Mouse (Mus musculus): ENCODE results near the gene Arhgef28. TPM values are rescaled to one million over a fixed set of nuclear protein-coding genes. Genes with fewer than 3 reads are reported as not detected.

Gene Arhgef28
- polyA plus RNA-seq, 1 experiment from 2014 or later = 15.1 TPM

- Histone ChIP-seq H3K4me1 (peaks cover 5% of the 10 kb centered on the region; the same call in 1 of the 2 replicates), H3K4me2 (replicated peaks) (no peak overlapping the region), H3K27ac (no peak overlapping the region), H3K9me3 (no peaks in the 10 kb centered on the region), H3K36me3 (no peaks in the 10 kb centered on the region), H3K4me3 (no peak overlapping the region), H3K9ac (no peak overlapping the region), H3K27me3 (no peaks in the 10 kb centered on the region)
- no peak for ATAC-seq (ENCODE audit: insufficient number of reproducible peaks, insufficient read depth, low FRiP score, low TSS enrichment)
- WGBS = 87% methylated on average over 9 of the region's 9 CpGs
These were observed 229.1 kb downstream of the Arhgef28 start for GRCm38 (mm10) chr13:97977104-97977503.

GRCm38 (mm10) chr13:97976642-97977041 is 229.6 kb downstream of the Arhgef28 start:
- H3K36me3 ChIP-seq = no peaks in the 10 kb centered on the region
- ATAC-seq (ENCODE audit: insufficient number of reproducible peaks, insufficient read depth, low FRiP score, low TSS enrichment) = no peak
- H3K27me3 ChIP-seq = no peaks in the 10 kb centered on the region
- 79% methylated on average over 2 of the region's 2 CpGs for WGBS
- peaks cover 2% of the 10 kb centered on the region; the same call in 1 of the 2 replicates for H3K4me1 ChIP-seq
- H3K9ac ChIP-seq = no peak overlapping the region
- H3K27ac ChIP-seq = no peak overlapping the region
- no peak overlapping the region for H3K4me2 ChIP-seq (replicated peaks)
- no peaks in the 10 kb centered on the region for H3K9me3 ChIP-seq
- no peak overlapping the region for H3K4me3 ChIP-seq

GRCm38 (mm10) chr13:97974532-97975194 is 231.6 kb downstream of the Arhgef28 start:
- Histone ChIP-seq H3K4me3 (no peak overlapping the region), H3K36me3 (no peaks in the 10 kb centered on the region), H3K27me3 (no peaks in the 10 kb centered on the region), H3K4me1 (no peaks in the 10 kb centered on the region), H3K4me2 (replicated peaks) (no peak overlapping the region), H3K9me3 (no peaks in the 10 kb centered on the region), H3K9ac (no peak overlapping the region), H3K27ac (no peak overlapping the region)
- 82% methylated on average over 6 of the region's 6 CpGs for WGBS
- ATAC-seq (ENCODE audit: insufficient number of reproducible peaks, insufficient read depth, low FRiP score, low TSS enrichment) = no peak

DNA sequence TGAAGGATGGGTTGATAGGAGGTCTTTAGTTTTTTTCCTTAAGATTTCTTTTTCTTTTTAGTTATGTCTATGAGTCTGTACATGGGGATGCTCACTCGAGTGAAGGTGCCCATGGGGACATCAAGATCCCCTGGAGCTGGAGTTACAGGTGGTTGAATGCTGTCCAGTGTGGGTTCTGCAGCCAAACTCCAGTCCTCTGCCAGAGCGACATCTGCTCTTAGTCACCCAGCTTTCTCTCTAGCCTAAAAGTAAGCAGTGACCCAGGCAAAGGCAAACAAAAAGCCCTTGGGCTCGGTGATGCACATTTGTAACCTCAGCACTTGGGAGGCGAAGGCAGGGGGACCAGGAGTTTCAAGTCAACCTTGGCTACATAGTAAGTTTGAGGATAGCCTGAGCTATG is 232.3 kb downstream of the Arhgef28 start:
- H3K27ac ChIP-seq = no peak overlapping the region
- H3K9ac ChIP-seq = no peak overlapping the region
- no peaks in the 10 kb centered on the region for H3K27me3 ChIP-seq
- H3K4me2 ChIP-seq (replicated peaks) = no peak overlapping the region
- no peak for ATAC-seq (ENCODE audit: insufficient number of reproducible peaks, insufficient read depth, low FRiP score, low TSS enrichment)
- no peaks in the 10 kb centered on the region for H3K4me1 ChIP-seq
- H3K9me3 ChIP-seq = no peaks in the 10 kb centered on the region
- 75% methylated on average over 4 of the region's 4 CpGs for WGBS
- H3K36me3 ChIP-seq = no peaks in the 10 kb centered on the region
- no peak overlapping the region for H3K4me3 ChIP-seq

GRCm38 (mm10) chr13:97966077-97966476 is 240.2 kb downstream of the Arhgef28 start:
- no peak for ATAC-seq (ENCODE audit: insufficient number of reproducible peaks, insufficient read depth, low FRiP score, low TSS enrichment)

DNA sequence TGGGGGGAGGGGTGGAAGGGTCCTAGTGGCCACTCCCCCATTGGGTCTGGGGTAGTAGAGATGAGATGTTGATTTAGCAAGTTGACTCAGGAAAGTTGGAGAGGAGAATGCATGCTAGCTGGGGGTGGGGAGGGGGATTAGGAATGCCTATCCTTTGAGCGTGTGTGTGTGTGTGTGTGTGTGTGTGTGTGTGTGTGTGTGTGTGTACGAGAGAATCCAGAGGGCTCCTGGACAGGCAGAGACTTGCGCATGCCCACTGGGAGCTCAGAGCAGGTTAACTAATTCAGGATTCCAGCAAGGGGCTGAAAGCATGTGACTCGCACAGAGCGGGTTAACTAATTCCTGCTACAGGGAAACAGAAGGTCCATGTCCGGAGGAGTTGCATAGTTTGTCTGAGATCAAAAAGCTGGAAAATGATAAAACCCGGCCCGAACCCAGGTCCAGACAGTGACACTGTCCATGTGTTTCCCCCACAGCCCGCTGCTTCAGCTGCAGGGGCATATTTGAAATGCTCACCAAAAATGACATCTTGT is 241.3 kb downstream of the Arhgef28 start:
- Histone ChIP-seq H3K36me3 (no peaks in the 10 kb centered on the region), H3K27ac (no peak overlapping the region), H3K4me2 (replicated peaks) (no peak overlapping the region), H3K4me3 (no peak overlapping the region), H3K9me3 (no peaks in the 10 kb centered on the region), H3K4me1 (no peaks in the 10 kb centered on the region), H3K9ac (no peak overlapping the region), H3K27me3 (no peaks in the 10 kb centered on the region)
- ATAC-seq (ENCODE audit: insufficient number of reproducible peaks, insufficient read depth, low FRiP score, low TSS enrichment) = no peak
- WGBS = 56% methylated on average over 8 of the region's 9 CpGs

More at GRCm38 (mm10) chr13:97966077-97966476, 240.2 kb downstream of the Arhgef28 start:
- Histone ChIP-seq H3K4me2 (replicated peaks) (no peak overlapping the region), H3K27ac (no peak overlapping the region), H3K4me3 (no peak overlapping the region), H3K36me3 (no peaks in the 10 kb centered on the region), H3K27me3 (no peaks in the 10 kb centered on the region), H3K9me3 (no peaks in the 10 kb centered on the region), H3K4me1 (no peaks in the 10 kb centered on the region), H3K9ac (no peak overlapping the region)
- 64% methylated on average over 5 of the region's 5 CpGs for WGBS

DNA sequence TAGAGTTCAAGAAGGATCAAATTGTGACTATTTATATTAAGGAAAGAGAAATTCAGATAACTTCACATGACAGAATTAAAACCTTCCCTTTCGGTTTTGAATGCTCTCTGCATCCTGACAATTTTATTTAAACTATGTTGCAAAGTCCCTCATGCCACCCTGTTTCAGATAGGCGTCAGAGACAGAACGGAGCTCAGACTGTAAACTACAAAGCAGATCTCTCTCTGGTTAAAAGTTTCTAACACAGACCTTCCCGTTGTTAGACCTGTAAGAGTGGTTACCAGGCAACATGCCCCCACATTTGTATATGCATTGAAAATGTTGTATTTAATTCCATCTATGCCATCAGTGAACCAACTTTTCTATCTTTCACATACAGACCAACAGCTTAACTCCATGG is 246.1 kb downstream of the Arhgef28 start:
- no peak overlapping the region for H3K9ac ChIP-seq
- no peaks in the 10 kb centered on the region for H3K27me3 ChIP-seq
- 78% methylated on average over 4 of the region's 4 CpGs for WGBS
- no peak overlapping the region for H3K4me2 ChIP-seq (replicated peaks)
- H3K4me1 ChIP-seq = no peaks in the 10 kb centered on the region
- H3K36me3 ChIP-seq = no peaks in the 10 kb centered on the region
- H3K4me3 ChIP-seq = no peak overlapping the region
- H3K9me3 ChIP-seq = no peaks in the 10 kb centered on the region
- no peak overlapping the region for H3K27ac ChIP-seq
- no peak for ATAC-seq (ENCODE audit: insufficient number of reproducible peaks, insufficient read depth, low FRiP score, low TSS enrichment)

DNA sequence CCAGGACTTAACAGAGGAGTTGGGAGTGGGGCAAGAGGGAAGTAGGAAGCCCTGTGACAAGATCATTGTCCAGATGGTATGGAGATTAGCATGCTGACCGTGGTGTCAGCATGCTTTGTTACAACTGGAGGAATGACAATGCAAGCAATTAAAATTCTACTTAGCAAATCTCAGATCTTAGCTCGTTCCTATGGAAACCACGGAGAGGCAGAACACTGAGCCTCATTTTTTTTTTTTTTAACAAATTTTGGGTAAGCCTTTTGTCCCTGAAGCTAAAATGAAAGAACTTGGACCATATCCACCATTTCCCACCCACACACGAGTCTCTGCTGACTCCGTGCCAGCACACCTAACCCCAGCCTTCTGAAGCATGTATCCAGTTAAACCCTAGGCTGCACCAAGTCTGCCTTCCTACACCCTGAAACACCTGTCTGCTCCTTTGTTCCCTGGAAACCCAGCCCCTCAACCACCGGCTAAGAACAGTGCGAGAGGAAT is 246.8 kb downstream of the Arhgef28 start:
- no peak for ATAC-seq (ENCODE audit: insufficient number of reproducible peaks, insufficient read depth, low FRiP score, low TSS enrichment)
- WGBS = 33% methylated on average over 7 of the region's 7 CpGs
- H3K36me3 ChIP-seq = no peaks in the 10 kb centered on the region
- H3K9ac ChIP-seq = no peak overlapping the region
- no peaks in the 10 kb centered on the region for H3K9me3 ChIP-seq
- no peaks in the 10 kb centered on the region for H3K27me3 ChIP-seq
- no peak overlapping the region for H3K4me2 ChIP-seq (replicated peaks)
- no peak overlapping the region for H3K27ac ChIP-seq
- H3K4me3 ChIP-seq = no peak overlapping the region
- H3K4me1 ChIP-seq = no peaks in the 10 kb centered on the region

DNA sequence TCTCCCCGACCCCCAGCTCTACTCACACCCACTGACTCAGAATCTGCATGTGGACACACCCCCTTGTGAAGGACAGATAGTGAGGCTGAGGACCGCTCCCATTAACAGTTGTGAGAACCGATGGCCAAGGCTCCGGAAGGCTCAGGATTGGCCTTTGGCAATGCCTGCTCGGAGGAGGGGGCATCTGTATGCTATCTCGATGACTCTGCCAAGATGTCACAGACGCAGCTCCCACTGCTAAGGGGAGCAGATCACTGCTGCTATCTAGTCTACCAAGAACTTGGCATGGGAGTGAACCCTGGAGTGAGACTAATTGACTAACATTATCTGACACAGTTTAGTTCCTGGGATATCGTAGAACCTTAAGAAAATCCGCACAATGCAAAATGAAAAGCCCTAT is 250.5 kb downstream of the Arhgef28 start:
- Histone ChIP-seq H3K4me1 (no peaks in the 10 kb centered on the region), H3K27ac (no peak overlapping the region), H3K9ac (no peak overlapping the region), H3K9me3 (no peaks in the 10 kb centered on the region), H3K4me2 (replicated peaks) (no peak overlapping the region), H3K27me3 (no peaks in the 10 kb centered on the region), H3K36me3 (no peaks in the 10 kb centered on the region), H3K4me3 (no peak overlapping the region)
- ATAC-seq (ENCODE audit: insufficient number of reproducible peaks, insufficient read depth, low FRiP score, low TSS enrichment) = no peak
- 60% methylated on average over 9 of the region's 9 CpGs for WGBS

- Histone ChIP-seq H3K9me3 (no peaks in the 10 kb centered on the region), H3K27ac (no peak overlapping the region), H3K4me1 (no peaks in the 10 kb centered on the region), H3K27me3 (no peaks in the 10 kb centered on the region), H3K4me2 (replicated peaks) (no peak overlapping the region), H3K36me3 (no peaks in the 10 kb centered on the region), H3K9ac (no peak overlapping the region), H3K4me3 (no peak overlapping the region)
- 33% methylated on average over 7 of the region's 7 CpGs for WGBS
- no peak for ATAC-seq (ENCODE audit: insufficient number of reproducible peaks, insufficient read depth, low FRiP score, low TSS enrichment)
These were observed 251.2 kb downstream of the Arhgef28 start for GRCm38 (mm10) chr13:97954956-97955496.

DNA sequence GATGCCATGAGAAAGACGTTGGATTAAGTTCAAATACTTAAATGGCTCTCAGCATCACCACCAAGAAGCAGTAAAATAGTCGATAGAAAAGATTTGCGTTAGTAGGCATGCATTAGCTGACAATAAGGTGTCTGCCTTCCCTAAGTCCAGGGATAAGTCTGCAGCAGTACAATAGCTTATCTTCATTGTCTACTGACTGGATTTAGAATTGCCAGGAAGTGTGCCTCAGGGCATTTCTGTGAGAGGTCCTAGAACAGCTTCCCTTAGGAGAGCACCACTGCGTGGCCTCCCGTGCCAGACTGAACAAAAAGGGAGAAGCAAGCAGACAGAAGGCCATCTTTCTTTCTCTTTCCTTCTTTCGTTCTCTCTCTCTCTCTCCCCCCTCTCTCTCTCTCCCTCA is 252.2 kb downstream of the Arhgef28 start:
- 53% methylated on average over 6 of the region's 6 CpGs for WGBS
- Histone ChIP-seq H3K27me3 (no peaks in the 10 kb centered on the region), H3K9me3 (no peaks in the 10 kb centered on the region), H3K4me1 (no peaks in the 10 kb centered on the region), H3K4me2 (replicated peaks) (no peak overlapping the region), H3K9ac (no peak overlapping the region), H3K36me3 (no peaks in the 10 kb centered on the region), H3K4me3 (no peak overlapping the region), H3K27ac (no peak overlapping the region)
- ATAC-seq (ENCODE audit: insufficient number of reproducible peaks, insufficient read depth, low FRiP score, low TSS enrichment) = no peak

DNA sequence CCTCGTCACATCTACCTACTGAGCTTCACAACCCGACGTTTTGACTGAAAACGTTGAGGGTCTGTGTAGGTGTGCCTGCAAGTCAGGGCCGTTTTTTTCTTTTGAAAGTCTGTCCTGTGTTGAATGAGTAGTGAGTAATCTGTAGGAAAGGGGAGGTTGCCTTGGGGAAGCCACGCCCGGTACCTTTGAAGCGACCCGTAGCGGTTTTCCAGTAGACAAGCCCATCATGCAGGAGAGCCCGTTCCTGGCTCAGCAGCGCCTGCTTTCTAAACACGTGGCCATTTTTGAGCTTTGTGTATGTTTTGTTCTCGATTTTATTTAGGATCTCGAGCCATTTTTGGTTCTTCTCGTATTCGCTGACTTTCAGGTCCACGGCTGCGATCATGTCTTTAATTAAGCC is 252.7 kb downstream of the Arhgef28 start:
- Histone ChIP-seq H3K27ac (no peak overlapping the region), H3K27me3 (no peaks in the 10 kb centered on the region), H3K36me3 (no peaks in the 10 kb centered on the region), H3K4me3 (no peak overlapping the region), H3K4me1 (no peaks in the 10 kb centered on the region), H3K9me3 (no peaks in the 10 kb centered on the region), H3K4me2 (replicated peaks) (no peak overlapping the region), H3K9ac (no peak overlapping the region)
- WGBS = 91% methylated on average over 19 of the region's 19 CpGs
- ATAC-seq (ENCODE audit: insufficient number of reproducible peaks, insufficient read depth, low FRiP score, low TSS enrichment) = no peak
